Mouse (Mus musculus): ENCODE results near the gene Srebf1. TPM values are rescaled to one million over a fixed set of nuclear protein-coding genes. Genes with fewer than 3 reads are reported as not detected.

Srebf1 gene
- polyA plus RNA-seq, 1 experiment = 12.3 TPM

- H3K4me3 ChIP-seq (replicated peaks) = no peak overlapping the region
- no peaks in the 10 kb centered on the region for H3K27me3 ChIP-seq (ENCODE audit: control insufficient read depth)
- peaks cover 17% of the 10 kb centered on the region for H3K4me1 ChIP-seq (ENCODE audit: control insufficient read depth)
- no peaks in the 10 kb centered on the region for H3K9me3 ChIP-seq (ENCODE audit: control insufficient read depth, low read length)
- H3K36me3 ChIP-seq (ENCODE audit: control insufficient read depth) = peaks cover 9% of the 10 kb centered on the region
- TF ChIP-seq GATA1 (IDR thresholded peaks at IDR 0.05; ENCODE audit: low read length) = no peak
Measured at GRCm38 (mm10) chr11:60168780-60169179, 53.6 kb downstream of the Srebf1 start.

- Histone ChIP-seq H3K9me3 (ENCODE audit: control insufficient read depth, low read length) (no peaks in the 10 kb centered on the region), H3K4me3 (replicated peaks) (no peak overlapping the region), H3K27me3 (ENCODE audit: control insufficient read depth) (no peaks in the 10 kb centered on the region), H3K4me1 (ENCODE audit: control insufficient read depth) (peaks cover 46% of the 10 kb centered on the region), H3K36me3 (ENCODE audit: control insufficient read depth) (peaks cover 21% of the 10 kb centered on the region)
- TF ChIP-seq GATA1 (IDR thresholded peaks at IDR 0.05; ENCODE audit: low read length) = no peak
- no peak for TF ChIP-seq TAL1 (IDR thresholded peaks at IDR 0.05; ENCODE audit: low read length)
Measured at GRCm38 (mm10) chr11:60165076-60165475, 57.3 kb downstream of the Srebf1 start.

- peaks cover 52% of the 10 kb centered on the region for H3K4me1 ChIP-seq (ENCODE audit: control insufficient read depth)
- no peaks in the 10 kb centered on the region for H3K9me3 ChIP-seq (ENCODE audit: control insufficient read depth, low read length)
- H3K36me3 ChIP-seq (ENCODE audit: control insufficient read depth) = peaks cover 22% of the 10 kb centered on the region
- H3K4me3 ChIP-seq (replicated peaks) = no peak overlapping the region
- TF ChIP-seq TAL1 (IDR thresholded peaks at IDR 0.05; ENCODE audit: low read length) (no peak), GATA1 (IDR thresholded peaks at IDR 0.05; ENCODE audit: low read length) (no peak)
- H3K27me3 ChIP-seq (ENCODE audit: control insufficient read depth) = no peaks in the 10 kb centered on the region
Measured at GRCm38 (mm10) chr11:60164450-60164849, 57.9 kb downstream of the Srebf1 start.

- peaks cover 25% of the 10 kb centered on the region for H3K36me3 ChIP-seq (ENCODE audit: control insufficient read depth)
- TF ChIP-seq GATA1 (IDR thresholded peaks at IDR 0.05; ENCODE audit: low read length) = no peak
- no peak for TF ChIP-seq TAL1 (IDR thresholded peaks at IDR 0.05; ENCODE audit: low read length)
- H3K4me3 ChIP-seq (replicated peaks) = no peak overlapping the region
- no peaks in the 10 kb centered on the region for H3K9me3 ChIP-seq (ENCODE audit: control insufficient read depth, low read length)
- peaks cover 63% of the 10 kb centered on the region for H3K4me1 ChIP-seq (ENCODE audit: control insufficient read depth)
- H3K27me3 ChIP-seq (ENCODE audit: control insufficient read depth) = no peaks in the 10 kb centered on the region
Measured at GRCm38 (mm10) chr11:60163362-60163761, 59.0 kb downstream of the Srebf1 start.

- no peak for TF ChIP-seq TAL1 (IDR thresholded peaks at IDR 0.05; ENCODE audit: low read length)
- TF ChIP-seq GATA1 (IDR thresholded peaks at IDR 0.05; ENCODE audit: low read length) = no peak
- H3K36me3 ChIP-seq (ENCODE audit: control insufficient read depth) = peaks cover 29% of the 10 kb centered on the region
- H3K27me3 ChIP-seq (ENCODE audit: control insufficient read depth) = no peaks in the 10 kb centered on the region
- H3K4me3 ChIP-seq (replicated peaks) = no peak overlapping the region
- peaks cover 71% of the 10 kb centered on the region for H3K4me1 ChIP-seq (ENCODE audit: control insufficient read depth)
- H3K9me3 ChIP-seq (ENCODE audit: control insufficient read depth, low read length) = no peaks in the 10 kb centered on the region
Measured at GRCm38 (mm10) chr11:60162547-60162946, 59.8 kb downstream of the Srebf1 start.

- Histone ChIP-seq H3K4me3 (replicated peaks) (no peak overlapping the region), H3K4me1 (ENCODE audit: control insufficient read depth) (peaks cover 73% of the 10 kb centered on the region), H3K27me3 (ENCODE audit: control insufficient read depth) (no peaks in the 10 kb centered on the region), H3K36me3 (ENCODE audit: control insufficient read depth) (peaks cover 35% of the 10 kb centered on the region), H3K9me3 (ENCODE audit: control insufficient read depth, low read length) (no peaks in the 10 kb centered on the region)
- TF ChIP-seq GATA1 (IDR thresholded peaks at IDR 0.05; ENCODE audit: low read length) = no peak
- TF ChIP-seq TAL1 (IDR thresholded peaks at IDR 0.05; ENCODE audit: low read length) = no peak
Measured at GRCm38 (mm10) chr11:60161146-60161874, 61.1 kb downstream of the Srebf1 start.

- no peaks in the 10 kb centered on the region for H3K9me3 ChIP-seq (ENCODE audit: control insufficient read depth, low read length)
- H3K27me3 ChIP-seq (ENCODE audit: control insufficient read depth) = no peaks in the 10 kb centered on the region
- H3K4me1 ChIP-seq (ENCODE audit: control insufficient read depth) = peaks cover 73% of the 10 kb centered on the region
- no peak overlapping the region for H3K4me3 ChIP-seq (replicated peaks)
- peaks cover 38% of the 10 kb centered on the region for H3K36me3 ChIP-seq (ENCODE audit: control insufficient read depth)
- no peak for TF ChIP-seq TAL1 (IDR thresholded peaks at IDR 0.05; ENCODE audit: low read length)
- TF ChIP-seq GATA1 (IDR thresholded peaks at IDR 0.05; ENCODE audit: low read length) = no peak
Measured at GRCm38 (mm10) chr11:60160454-60161114, 61.8 kb downstream of the Srebf1 start.

GRCm38 (mm10) chr11:60159955-60160354, 62.4 kb downstream of the Srebf1 start:
- H3K27me3 ChIP-seq (ENCODE audit: control insufficient read depth) = no peaks in the 10 kb centered on the region
- peak; percentile 52; the same call in 2 of the 3 replicates for TF ChIP-seq TAL1 (IDR thresholded peaks at IDR 0.05; ENCODE audit: low read length)
- peak; percentile 64 for TF ChIP-seq GATA1 (IDR thresholded peaks at IDR 0.05; ENCODE audit: low read length)
- no peak overlapping the region for H3K4me3 ChIP-seq (replicated peaks)
- H3K9me3 ChIP-seq (ENCODE audit: control insufficient read depth, low read length) = no peaks in the 10 kb centered on the region
- H3K4me1 ChIP-seq (ENCODE audit: control insufficient read depth) = peaks cover 71% of the 10 kb centered on the region
- H3K36me3 ChIP-seq (ENCODE audit: control insufficient read depth) = peaks cover 40% of the 10 kb centered on the region

GRCm38 (mm10) chr11:60158271-60158670, 64.1 kb downstream of the Srebf1 start:
- Histone ChIP-seq H3K4me3 (replicated peaks) (no peak overlapping the region), H3K4me1 (ENCODE audit: control insufficient read depth) (peaks cover 57% of the 10 kb centered on the region), H3K27me3 (ENCODE audit: control insufficient read depth) (no peaks in the 10 kb centered on the region), H3K9me3 (ENCODE audit: control insufficient read depth, low read length) (no peaks in the 10 kb centered on the region), H3K36me3 (ENCODE audit: control insufficient read depth) (peaks cover 50% of the 10 kb centered on the region)
- TF ChIP-seq GATA1 (IDR thresholded peaks at IDR 0.05; ENCODE audit: low read length) (no peak), TAL1 (IDR thresholded peaks at IDR 0.05; ENCODE audit: low read length) (no peak)

Data from erythroblast, embryonic 14.5 days (primary cell).